Mouse (Mus musculus): ENCODE data around the gene Gsdma3.
A peak's percentile ranks its signal among the peaks of the same experiment; 100 is the strongest.

The Gsdma3 gene

DNA sequence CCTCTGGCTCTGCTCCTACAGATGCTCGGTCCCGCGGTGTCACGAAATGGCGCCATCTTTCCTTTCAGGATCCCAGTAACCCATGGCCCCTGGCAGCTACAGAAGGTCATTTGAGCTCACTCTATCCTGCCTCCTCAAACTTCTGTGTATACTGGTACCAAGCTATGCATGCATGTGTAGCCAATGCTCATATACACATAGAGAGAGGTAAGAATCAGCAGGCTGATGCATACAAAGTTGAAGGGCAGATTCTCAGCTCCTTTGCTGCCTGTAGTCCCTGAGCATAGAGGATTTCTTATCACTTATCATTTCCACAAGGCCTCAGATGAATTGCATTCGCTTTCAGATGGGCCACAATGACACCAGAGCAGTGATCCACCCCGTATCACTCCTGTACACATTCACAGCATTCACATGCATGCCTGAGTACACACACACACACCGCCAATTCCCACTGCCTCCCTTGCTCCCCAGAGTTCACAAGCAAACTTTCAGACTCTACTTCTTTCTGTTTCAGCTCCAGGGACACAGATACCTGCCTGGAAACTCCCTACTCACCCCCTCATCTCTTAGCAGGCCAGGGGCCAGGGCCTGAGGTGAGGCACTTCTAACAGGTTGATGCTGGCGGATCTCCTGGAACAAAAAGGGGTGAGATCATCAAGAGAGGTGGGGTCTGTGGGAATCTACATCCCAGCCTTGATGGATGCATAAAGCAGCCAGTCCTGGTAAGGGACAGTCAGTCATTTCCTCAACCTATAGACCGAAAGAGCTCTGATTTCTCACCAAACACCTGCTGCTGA is at the start of gene Gsdma3, which contains the start of gene Gm12355:
TSS of gene Gsdma3 (plus strand) at position 750 of the 800 bp plus-strand sequence.
TSS of gene Gm12355 (minus strand) at position 51 of the 800 bp plus-strand sequence.
- no peak for DNase-seq

DNA sequence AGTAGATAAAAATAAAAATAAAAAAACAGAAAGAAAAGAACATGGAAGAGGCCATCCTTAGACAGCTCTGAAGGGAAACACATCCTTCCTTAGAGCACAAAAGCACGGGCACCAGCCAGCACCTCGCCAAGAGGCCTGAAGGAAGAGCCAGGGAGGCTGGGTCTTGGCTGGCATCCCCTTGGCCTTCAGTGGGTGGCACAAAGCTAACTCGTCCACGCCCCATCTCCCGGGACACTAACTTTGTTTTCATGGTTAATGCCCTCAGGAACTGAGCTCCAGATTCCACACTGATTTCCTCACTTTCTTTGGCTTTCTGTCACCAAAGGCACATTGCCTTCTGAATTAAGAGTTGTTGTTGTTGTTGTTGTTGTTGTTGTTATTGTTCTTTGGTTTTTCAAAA is 48.4 kb upstream of the Gsdma3 start:
- no peak for DNase-seq

DNA sequence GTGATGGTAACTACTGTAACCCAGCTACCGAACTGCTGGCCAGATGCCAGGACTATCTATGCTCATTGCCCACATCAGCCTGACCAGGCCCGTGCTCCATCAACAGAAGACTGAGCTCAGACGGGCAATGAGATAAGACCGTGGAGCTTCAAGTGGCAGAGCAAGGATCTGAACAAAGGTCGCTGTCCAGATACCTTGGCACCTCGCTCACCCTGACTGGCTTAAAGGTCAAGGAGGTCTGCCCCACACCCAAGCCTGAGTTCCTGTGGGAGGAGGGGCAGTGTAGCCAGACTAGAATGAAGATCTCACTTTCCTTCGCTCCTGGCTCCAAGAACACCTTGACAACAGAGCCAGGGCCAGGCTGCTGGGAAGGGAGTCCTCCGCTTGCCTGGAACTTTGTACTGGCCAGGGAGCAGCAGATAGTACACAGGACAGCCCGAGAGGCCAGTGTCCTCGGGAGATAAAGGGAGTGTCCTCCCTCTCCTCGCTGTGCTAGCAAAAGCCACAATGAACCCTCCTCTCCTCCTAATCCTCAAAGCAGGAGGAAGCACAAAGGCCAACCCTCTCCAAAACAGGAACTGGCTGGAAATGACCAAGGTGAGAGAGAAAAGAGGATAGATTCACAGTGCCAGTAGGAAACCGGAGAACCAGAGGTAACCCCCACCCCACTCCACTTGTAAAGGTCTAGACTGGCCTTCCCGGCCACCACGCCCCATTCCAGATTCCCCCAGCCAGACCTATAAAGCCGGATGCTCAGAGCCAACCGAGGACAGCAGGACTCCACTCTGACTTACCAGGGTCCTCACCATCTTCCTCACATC is 45.6 kb upstream of the Gsdma3 start:
- DNase-seq, result no peak

DNA sequence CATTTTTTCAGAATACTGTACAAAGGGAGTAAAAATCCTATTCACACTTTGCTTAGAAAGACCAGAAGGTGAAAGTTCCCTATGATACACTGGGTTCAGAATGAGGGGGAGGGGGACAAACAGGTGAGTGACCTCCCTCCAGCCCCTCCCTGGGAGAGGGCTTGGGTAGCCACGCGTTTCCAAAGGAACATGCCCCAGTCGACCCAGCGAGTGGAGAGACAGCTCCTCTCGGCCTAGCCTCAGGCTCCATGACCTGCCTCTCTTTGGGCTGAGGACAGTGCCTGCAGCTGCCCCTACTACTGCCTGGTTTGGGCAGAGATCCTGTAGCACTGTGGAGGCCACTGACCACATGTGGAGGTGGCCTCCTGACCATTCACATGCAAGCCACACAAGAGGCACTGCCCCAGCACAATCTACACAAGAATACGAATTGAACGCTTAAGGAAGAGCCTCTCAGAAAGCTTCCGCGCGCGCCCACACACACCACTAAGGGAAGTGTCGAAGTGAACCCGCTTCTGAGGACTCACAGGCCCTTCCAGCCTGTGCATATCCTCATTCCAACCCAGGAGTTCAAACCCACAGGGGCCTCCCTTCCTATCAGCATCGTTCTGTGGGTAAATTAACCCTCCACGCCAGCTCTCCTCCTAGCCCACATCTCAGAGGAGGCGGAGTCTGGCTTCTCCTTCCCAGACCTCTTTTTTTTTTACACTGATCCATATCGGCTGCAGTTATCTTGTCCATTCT is 44.7 kb upstream of the Gsdma3 start:
- DNase-seq, result no peak

DNA sequence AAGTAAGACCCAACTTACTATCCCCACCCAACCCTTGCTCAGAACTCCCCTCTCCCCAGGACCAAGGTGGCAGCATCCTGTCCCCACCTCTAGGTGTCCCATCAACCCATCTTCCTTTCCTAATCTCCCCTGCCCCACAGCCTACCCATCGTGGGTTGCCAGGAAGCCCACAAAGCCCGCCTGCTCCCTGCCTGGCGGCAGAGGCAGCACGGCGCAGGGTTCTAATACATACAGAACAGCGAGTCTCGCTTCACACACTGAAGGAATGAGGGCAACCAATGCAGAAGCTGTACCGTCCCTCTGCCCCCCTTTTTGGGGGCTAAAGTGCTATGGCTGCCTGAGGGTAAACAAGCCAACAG is 44.2 kb upstream of the Gsdma3 start:
- DNase-seq, result no peak

DNA sequence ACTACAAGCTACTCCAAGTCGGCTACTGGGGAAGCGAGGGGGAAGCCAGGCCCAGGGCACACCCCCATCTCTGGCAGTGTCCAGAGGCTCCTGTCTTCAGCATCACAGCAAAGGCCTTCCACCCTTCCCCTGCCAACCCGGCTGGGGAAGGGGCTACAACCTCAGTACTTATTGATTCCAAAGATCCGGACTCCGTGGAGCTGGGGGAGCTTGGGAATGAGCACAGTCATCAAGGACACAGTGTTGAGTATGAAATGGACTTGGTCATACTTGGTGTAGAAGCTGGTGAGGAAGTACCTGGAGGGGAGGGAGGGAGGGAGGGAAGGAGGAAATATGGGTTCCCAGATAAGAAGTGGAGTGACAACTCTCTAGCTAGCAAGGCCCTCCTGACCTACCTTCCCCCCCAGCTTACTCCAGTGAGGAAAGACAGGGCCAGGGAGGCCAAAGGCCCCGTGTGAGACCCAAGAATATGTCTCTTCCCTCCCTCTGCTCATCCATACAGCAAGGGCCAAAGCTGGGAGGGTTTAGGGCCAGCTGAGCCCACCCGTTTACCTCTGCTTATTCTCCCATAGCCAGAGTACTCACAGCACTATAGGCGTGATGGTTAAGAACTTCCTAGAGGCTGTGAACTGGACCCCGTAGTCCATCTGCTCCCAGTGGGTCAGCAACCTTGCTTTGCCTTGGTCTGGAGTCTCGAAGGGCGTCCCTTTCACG is 43.5 kb upstream of the Gsdma3 start:
- DNase-seq, result no peak

DNA sequence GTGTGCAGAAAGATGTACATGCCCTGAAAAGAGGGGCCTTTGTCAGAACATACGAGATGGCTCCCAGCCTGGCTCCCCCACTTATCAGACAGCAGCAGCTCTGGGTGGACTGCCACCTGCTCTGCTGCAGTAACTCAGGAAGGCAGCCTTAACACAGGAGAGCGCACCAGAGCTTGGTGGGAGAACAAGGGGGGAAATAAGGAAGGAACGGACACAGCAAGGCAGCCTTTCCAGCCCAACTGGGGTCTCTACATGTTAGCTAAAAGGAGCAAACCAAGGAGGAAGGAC is 43.0 kb upstream of the Gsdma3 start:
- no peak for DNase-seq

DNA sequence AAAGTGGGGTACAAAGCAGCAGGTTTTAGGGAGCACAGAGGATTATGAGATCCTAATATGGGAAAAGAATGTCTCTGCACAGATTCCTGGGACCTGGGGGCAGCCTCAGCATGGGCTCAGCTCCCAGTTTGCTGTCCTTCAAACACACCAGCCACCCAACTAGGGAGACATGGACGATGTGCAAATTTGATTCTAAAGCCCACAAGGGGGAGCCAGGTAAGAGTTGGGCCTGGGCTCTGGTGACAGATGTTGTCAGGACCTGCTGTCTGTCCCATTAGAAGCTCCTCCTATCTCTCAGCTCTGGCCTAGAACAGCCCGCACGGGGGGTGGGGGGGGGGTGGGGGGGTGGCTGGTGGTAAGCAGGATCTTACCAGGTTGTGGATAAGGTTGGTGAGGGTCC is 42.6 kb upstream of the Gsdma3 start:
- no peak for DNase-seq

DNA sequence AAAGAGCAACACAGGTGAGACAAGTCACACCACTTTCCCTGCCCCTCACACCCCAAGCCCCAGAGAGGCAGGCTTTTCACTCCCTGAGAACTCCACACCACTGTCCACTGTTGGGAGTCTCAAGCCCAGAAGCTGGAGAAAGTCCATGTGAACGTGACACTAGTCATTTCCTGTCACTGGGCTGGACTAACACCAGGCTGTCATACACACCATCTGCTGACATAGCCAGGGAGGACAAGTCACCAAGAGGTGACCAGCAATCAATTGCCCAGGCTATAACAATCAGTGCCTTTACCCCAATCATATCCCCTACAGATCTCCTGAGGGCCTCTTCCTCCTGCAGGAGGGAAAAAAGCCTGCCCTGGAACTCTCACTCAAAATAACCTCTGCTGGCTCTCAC is 42.0 kb upstream of the Gsdma3 start:
- no peak for DNase-seq

DNA sequence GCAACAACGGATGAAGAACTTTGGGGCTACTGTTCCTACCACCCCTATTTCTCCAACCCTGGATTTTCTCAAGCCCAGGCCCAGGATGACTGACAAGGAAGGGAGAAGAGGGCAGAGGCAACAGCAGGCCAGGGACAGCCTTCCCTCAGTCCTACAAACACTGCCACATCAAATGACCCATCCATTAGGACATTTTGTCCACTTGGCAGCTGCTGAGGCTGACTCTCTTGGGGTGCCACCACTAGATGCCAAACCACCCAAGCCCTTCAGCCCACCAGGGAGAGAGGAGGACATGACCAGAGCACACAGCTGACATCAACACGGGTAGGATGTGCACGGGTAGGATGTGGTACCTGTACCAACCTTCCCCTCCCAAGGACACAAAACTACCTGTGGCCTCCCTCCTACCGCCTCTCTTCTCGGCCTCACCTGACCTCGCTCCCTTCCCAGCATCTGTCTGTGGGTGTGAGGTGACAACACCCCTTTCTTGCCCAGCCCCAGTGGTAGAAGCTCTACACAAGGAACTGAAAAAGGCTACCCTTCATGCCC is 41.5 kb upstream of the Gsdma3 start:
- no peak for DNase-seq

DNA sequence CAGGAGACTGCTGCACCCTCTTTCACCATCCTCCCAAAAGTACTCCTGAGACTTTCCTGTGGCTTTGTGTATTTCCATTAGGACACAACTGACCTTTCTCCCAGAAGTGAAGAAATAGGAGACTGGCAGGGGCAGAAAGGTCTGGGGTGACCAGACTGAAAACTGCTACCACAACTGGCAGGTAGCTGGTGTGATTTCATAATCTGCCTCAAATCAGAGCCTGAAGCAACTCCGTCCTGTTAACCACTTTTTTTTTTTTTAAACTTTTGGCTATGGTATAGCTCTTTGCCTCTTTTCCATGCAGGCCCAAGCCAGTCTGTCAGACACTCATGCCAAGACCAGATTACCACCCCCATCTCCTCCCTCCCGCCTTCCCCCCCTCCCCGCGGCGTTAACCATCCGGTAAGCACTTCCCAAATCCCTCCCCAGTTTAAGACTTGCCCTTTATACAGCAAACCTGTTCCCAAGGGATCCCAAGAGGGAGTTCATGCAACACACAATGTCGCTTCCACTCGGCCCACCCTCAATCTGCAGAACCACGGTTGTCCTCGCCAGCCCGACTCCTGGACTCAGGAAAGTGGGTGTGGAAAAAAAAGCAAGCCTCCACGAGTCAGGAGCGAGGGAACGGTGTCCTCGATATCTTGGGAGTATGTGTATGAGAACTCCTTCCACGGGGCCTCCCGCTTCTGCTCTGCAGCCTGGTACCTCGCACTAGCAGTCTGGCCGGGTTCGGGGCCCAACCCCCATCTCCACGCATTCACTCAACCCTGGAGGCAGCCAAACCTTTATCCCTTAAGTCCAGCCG is 39.9 kb upstream of the Gsdma3 start:
- DNase-seq, result peak; percentile 29

DNA sequence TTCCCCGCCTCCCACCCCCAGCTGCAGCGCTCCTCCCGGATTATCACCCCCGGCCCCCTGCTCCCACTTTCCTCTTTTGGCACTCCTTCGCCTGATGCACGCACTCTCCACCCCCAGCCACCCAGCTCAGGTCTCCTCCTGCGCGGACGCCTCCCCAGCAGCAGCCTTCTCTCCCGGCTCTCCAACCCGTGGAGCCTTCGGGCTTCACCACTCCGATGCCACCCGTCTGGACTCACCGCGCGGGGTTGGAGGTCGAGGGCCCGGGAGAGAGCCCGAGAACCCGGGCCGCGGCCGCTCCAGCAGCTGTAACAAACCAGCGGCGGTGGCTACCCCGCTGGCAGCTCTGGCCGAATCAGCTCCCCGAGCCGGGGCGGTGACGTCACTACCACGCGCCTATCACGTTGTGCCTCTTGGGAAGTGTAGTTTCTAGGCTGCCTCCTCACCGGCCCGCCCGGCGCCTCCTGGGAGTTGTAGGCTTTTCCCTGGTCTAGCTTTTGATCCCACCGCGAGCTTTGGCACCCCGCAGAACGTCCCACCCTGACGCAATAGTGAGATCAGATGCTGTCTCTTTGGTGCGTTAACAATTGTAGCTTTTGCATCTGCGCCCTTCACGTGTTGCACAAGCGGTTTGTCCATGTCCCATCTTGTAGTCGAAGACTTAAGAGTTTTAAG is 39.1 kb upstream of the Gsdma3 start, which contains the start of gene Ormdl3:
TSS of gene Ormdl3 (minus strand) at position 477 of the 672 bp plus-strand sequence.
- peak; percentile 98 for DNase-seq

DNA sequence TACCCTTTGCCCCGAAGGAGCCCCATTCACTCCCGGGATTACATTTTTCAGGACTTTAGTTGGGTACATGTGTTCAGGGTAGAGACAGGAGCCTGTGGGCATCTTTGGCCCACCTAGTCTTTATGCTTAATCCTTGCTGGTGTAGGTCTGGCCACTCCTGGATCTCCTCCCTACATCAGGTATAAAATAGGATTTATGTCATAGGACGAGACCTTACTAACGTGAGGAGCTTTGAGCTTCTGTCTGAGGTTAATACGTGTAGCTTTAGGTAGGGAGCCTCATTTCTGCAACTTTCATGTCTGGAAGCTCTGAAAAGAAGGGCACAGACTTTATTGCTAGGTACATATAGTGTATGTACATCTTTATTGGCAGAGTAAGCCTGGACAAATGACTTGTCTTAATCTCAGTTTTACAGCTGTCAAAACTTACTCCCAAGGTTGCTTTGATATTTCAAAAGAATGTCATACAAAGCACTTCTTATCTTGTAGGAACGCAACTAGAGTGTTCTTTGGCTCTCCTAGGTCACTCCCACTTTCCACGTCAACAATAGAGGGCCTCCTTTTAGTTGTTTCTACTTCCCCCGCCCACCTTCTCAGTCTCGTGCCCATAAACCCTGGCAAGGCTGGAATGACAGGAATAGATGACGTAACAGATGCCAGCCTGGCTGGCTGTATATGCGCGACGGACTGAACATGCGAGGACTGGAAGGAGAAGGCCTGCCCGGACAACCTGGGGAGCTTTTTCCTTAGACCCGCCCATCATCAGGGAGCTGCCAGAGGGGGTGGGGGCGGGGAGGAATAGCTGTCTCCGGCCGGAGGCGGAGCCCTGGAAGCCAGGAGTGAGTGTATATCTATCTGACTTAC is 38.2 kb upstream of the Gsdma3 start:
- DNase-seq, result peak; percentile 46

DNA sequence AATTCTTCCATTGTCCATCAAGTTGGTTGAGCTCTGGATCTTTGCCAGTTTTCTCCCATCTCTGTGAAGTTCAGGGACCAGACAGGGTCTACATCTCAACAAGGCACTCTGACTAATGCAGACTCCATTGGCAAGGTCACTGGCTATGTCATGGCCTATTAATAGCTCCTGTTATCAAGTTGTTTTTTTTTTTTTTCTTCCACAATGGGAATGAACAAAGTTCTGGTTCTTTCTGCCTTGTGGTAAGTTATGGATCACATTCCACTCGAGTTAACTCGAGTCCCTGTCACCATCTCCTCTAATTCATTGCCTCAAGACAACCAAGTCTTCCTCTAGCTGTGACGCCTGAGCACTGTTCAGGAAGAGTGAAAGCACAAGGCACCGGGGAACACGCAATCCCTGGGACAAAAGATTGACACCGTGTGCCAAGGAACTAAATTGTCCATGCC is 37.3 kb upstream of the Gsdma3 start:
- no peak for DNase-seq

DNA sequence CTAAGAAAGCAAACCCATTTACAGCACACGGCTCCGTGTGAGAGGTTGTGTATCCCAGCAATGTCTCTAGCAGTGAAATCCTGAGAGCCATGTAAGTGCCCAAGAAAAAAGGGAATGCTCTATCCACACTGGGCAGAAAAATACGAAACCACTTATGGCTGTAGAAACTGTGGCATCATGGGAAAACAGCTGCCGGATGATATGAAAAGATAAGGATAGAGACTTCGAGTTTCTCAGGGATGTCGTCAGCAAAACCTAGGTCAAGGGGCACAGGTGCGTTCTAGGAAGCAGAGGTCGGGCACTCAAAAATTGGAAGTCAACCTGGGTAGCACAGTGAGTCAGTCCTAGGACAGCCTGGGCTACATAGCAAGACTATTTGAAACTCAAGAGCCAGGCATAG is 36.9 kb upstream of the Gsdma3 start:
- no peak for DNase-seq

DNA sequence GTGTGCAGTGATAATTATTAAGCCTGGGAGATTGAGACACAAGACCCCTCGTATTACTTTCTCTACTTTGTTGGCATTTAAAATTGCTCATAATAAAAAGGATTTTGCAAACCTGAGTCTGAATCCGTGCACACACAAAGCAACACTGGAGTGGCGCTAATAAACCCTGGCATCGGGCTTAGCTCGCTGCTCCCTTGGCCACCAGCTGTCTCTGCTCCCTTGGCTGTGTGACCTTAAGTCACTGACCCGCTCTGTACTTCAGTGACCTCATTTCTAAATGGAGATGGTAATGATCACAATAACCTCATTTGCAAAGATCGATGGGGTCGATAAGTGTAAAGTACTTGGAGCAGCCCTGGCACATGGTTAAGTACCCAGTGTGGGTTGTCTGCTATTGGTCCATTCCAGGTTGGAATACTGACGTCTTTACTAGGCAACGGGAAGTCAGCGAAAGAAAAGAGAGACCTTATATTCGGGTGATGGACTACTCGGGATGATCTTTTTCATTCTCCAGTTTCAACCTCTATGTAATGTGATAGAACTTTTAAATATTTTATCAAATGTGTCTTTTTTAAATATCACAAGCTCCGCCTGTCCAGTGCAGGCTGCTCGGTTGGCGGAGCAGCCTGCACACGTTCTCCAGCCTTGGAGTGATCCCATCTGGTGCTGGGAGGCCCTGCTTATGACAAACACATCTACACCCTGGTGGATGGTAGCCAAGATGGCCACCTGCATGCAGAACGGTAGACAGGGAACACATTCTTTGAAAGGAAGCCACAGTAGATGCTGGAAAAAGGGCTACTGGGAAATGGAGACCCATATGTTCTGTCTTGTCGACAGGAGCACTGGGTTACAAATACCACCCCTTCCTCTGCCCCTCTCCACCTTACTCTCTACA is 35.4 kb upstream of the Gsdma3 start:
- DNase-seq, result no peak

DNA sequence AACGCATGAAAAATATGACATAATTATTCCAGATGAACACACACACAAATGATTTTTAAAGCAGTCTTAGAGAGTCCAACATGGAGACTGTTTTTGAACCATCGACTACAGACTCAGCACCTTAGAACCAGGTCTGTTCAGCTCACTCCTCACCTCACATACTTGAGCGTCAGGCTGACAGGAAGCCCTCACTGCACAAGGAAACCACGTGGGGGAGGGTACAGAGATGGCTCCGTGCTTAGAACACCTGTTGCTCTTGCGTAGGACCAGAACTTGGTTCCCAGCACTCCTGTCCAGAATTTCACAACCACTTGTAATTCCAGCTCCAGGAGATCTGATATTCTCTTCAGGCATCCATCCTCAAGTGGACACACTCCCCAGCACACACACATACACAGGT is 31.1 kb upstream of the Gsdma3 start:
- no peak for DNase-seq

DNA sequence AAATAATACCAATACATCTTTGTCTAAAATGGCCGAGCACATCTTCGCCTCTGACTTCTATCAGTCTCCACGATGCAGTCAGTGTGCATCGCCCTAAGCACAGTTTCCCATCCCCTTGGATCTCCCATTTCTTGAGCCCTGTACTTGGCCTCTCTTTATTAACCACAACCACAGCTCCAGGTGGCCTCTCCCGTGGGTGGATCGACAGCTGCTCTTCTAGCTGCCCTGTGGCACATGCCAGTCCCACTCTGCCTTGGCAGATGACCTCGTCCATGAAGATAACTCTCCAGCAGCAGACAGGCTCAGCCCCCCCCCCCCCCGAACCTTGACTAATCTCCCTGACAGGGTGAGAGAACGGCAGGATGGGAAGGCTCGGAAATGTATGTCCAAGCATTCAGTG is 30.7 kb upstream of the Gsdma3 start:
- no peak for DNase-seq

DNA sequence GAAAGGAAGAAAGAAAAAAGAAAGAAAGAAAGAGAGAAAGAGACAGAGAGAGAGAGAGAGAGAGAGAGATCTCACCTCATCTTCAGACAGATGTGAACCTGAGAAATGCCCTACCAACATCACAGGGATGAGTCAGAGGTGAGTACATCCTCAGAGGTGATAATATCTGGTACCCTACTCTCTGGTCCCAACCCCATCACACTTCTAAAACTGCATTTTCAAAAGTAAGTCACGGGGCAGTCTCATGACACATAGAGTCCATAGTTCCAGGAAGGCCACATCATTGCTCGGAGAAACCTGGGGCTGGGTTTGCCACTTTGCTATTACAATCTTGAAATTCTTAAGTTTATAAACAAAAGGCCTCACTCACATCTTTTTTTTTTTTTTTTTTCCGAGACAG is 30.2 kb upstream of the Gsdma3 start:
- no peak for DNase-seq
